Mouse (Mus musculus): Measurements from ENCODE around the gene Kif5a. TPM values are rescaled to one million over a fixed set of nuclear protein-coding genes. Genes with fewer than 3 reads are reported as not detected.

The Kif5a gene
- polyA plus RNA-seq, 1 experiment from 2014 or later, result 1.2 TPM

GRCm38 (mm10) chr10:127180695-127181047 lies 82.5 kb downstream of the Kif5a start:
- no peak overlapping the region for H3K9ac ChIP-seq (ENCODE audit: low read length)
- H3K4me1 ChIP-seq (replicated peaks; ENCODE audit: control insufficient read depth, insufficient read depth, low read length), result peaks cover 12% of the 10 kb centered on the region
- H3K4me2 ChIP-seq (ENCODE audit: low read depth, low read length), result no peak overlapping the region; the same call in 1 of the 2 replicates
- no peak for ATAC-seq (ENCODE audit: low read depth)
- H3K27ac ChIP-seq (ENCODE audit: low read length), result no peak overlapping the region
- H3K4me3 ChIP-seq (ENCODE audit: low read length), result no peak overlapping the region
- WGBS, result 32% methylated on average over 3 of the region's 3 CpGs
- H3K27me3 ChIP-seq (ENCODE audit: control insufficient read depth, insufficient read depth, low read depth, low read length), result peaks cover 56% of the 10 kb centered on the region
- no peaks in the 10 kb centered on the region for H3K36me3 ChIP-seq (ENCODE audit: control insufficient read depth, insufficient read depth, low read length)
- no peaks in the 10 kb centered on the region for H3K9me3 ChIP-seq (ENCODE audit: control insufficient read depth, low read length)

GRCm38 (mm10) chr10:127179871-127180694 lies 83.1 kb downstream of the Kif5a start, which contains the start of gene Slc26a10:
Gene Slc26a10, minus strand, starts transcription at chr10:127180645.
- Histone ChIP-seq H3K9me3 (ENCODE audit: control insufficient read depth, low read length) (no peaks in the 10 kb centered on the region), H3K4me1 (replicated peaks; ENCODE audit: control insufficient read depth, insufficient read depth, low read length) (peaks cover 12% of the 10 kb centered on the region), H3K27ac (ENCODE audit: low read length) (no peak within 1 kb of the TSS), H3K36me3 (ENCODE audit: control insufficient read depth, insufficient read depth, low read length) (no peaks in the 10 kb centered on the region), H3K4me3 (ENCODE audit: low read length) (peak within 1 kb of the TSS; percentile 24; the same call in 1 of the 2 replicates), H3K27me3 (ENCODE audit: control insufficient read depth, insufficient read depth, low read depth, low read length) (peaks cover 55% of the 10 kb centered on the region), H3K9ac (ENCODE audit: low read length) (peak within 1 kb of the TSS; percentile 26; the same call in 1 of the 2 replicates), H3K4me2 (ENCODE audit: low read depth, low read length) (peak within 1 kb of the TSS; percentile 42)
- 2% methylated on average over 34 of the region's 34 CpGs for WGBS
- ATAC-seq (ENCODE audit: low read depth), result peak; percentile 27; the same call in 1 of the 2 replicates

GRCm38 (mm10) chr10:127178286-127179027 lies 84.7 kb downstream of the Kif5a start:
- no peak for ATAC-seq (ENCODE audit: low read depth)
- WGBS, result 7% methylated on average over 41 of the region's 41 CpGs
- Histone ChIP-seq H3K9ac (ENCODE audit: low read length) (no peak overlapping the region; the same call in 1 of the 2 replicates), H3K27ac (ENCODE audit: low read length) (no peak overlapping the region), H3K4me1 (replicated peaks; ENCODE audit: control insufficient read depth, insufficient read depth, low read length) (peaks cover 12% of the 10 kb centered on the region), H3K36me3 (ENCODE audit: control insufficient read depth, insufficient read depth, low read length) (no peaks in the 10 kb centered on the region), H3K27me3 (ENCODE audit: control insufficient read depth, insufficient read depth, low read depth, low read length) (peaks cover 53% of the 10 kb centered on the region), H3K4me3 (ENCODE audit: low read length) (peak overlapping the region; percentile 41), H3K9me3 (ENCODE audit: control insufficient read depth, low read length) (no peaks in the 10 kb centered on the region), H3K4me2 (ENCODE audit: low read depth, low read length) (peak overlapping the region; percentile 60)

GRCm38 (mm10) chr10:127177719-127178118 lies 85.4 kb downstream of the Kif5a start:
- Histone ChIP-seq H3K9ac (ENCODE audit: low read length) (no peak overlapping the region; the same call in 1 of the 2 replicates), H3K4me1 (replicated peaks; ENCODE audit: control insufficient read depth, insufficient read depth, low read length) (peaks cover 12% of the 10 kb centered on the region), H3K27ac (ENCODE audit: low read length) (no peak overlapping the region), H3K4me2 (ENCODE audit: low read depth, low read length) (peak overlapping the region; percentile 60), H3K36me3 (ENCODE audit: control insufficient read depth, insufficient read depth, low read length) (no peaks in the 10 kb centered on the region), H3K27me3 (ENCODE audit: control insufficient read depth, insufficient read depth, low read depth, low read length) (peaks cover 53% of the 10 kb centered on the region), H3K9me3 (ENCODE audit: control insufficient read depth, low read length) (no peaks in the 10 kb centered on the region), H3K4me3 (ENCODE audit: low read length) (peak overlapping the region; percentile 41)
- ATAC-seq (ENCODE audit: low read depth), result peak; percentile 57
- 3% methylated on average over 23 of the region's 23 CpGs for WGBS

GRCm38 (mm10) chr10:127177235-127177634 lies 85.9 kb downstream of the Kif5a start:
- no peak overlapping the region for H3K9ac ChIP-seq (ENCODE audit: low read length)
- H3K4me2 ChIP-seq (ENCODE audit: low read depth, low read length), result no peak overlapping the region
- H3K36me3 ChIP-seq (ENCODE audit: control insufficient read depth, insufficient read depth, low read length), result no peaks in the 10 kb centered on the region
- H3K4me3 ChIP-seq (ENCODE audit: low read length), result no peak overlapping the region; the same call in 1 of the 2 replicates
- H3K27me3 ChIP-seq (ENCODE audit: control insufficient read depth, insufficient read depth, low read depth, low read length), result peaks cover 53% of the 10 kb centered on the region
- no peak for ATAC-seq (ENCODE audit: low read depth)
- WGBS, result 15% methylated on average over 9 of the region's 9 CpGs
- H3K27ac ChIP-seq (ENCODE audit: low read length), result no peak overlapping the region
- H3K9me3 ChIP-seq (ENCODE audit: control insufficient read depth, low read length), result no peaks in the 10 kb centered on the region
- peaks cover 12% of the 10 kb centered on the region for H3K4me1 ChIP-seq (replicated peaks; ENCODE audit: control insufficient read depth, insufficient read depth, low read length)

- H3K27me3 ChIP-seq (ENCODE audit: control insufficient read depth, insufficient read depth, low read depth, low read length), result peaks cover 55% of the 10 kb centered on the region
- no peak overlapping the region for H3K4me2 ChIP-seq (ENCODE audit: low read depth, low read length)
- ATAC-seq (ENCODE audit: low read depth), result no peak
- H3K9ac ChIP-seq (ENCODE audit: low read length), result no peak overlapping the region
- 8% methylated on average over 7 of the region's 7 CpGs for whole genome bisulfite sequencing
- H3K4me1 ChIP-seq (replicated peaks; ENCODE audit: control insufficient read depth, insufficient read depth, low read length), result peaks cover 12% of the 10 kb centered on the region
- H3K4me3 ChIP-seq (ENCODE audit: low read length), result no peak overlapping the region
- no peaks in the 10 kb centered on the region for H3K9me3 ChIP-seq (ENCODE audit: control insufficient read depth, low read length)
- H3K36me3 ChIP-seq (ENCODE audit: control insufficient read depth, insufficient read depth, low read length), result no peaks in the 10 kb centered on the region
- H3K27ac ChIP-seq (ENCODE audit: low read length), result no peak overlapping the region
These were observed 86.4 kb downstream of the Kif5a start for GRCm38 (mm10) chr10:127176756-127177155.

- no peak for ATAC-seq (ENCODE audit: low read depth)
- Histone ChIP-seq H3K4me1 (replicated peaks; ENCODE audit: control insufficient read depth, insufficient read depth, low read length) (peaks cover 12% of the 10 kb centered on the region), H3K9me3 (ENCODE audit: control insufficient read depth, low read length) (no peaks in the 10 kb centered on the region), H3K4me2 (ENCODE audit: low read depth, low read length) (no peak overlapping the region), H3K27me3 (ENCODE audit: control insufficient read depth, insufficient read depth, low read depth, low read length) (peaks cover 55% of the 10 kb centered on the region), H3K4me3 (ENCODE audit: low read length) (no peak overlapping the region), H3K9ac (ENCODE audit: low read length) (no peak overlapping the region), H3K36me3 (ENCODE audit: control insufficient read depth, insufficient read depth, low read length) (no peaks in the 10 kb centered on the region), H3K27ac (ENCODE audit: low read length) (no peak overlapping the region)
- 32% methylated on average over 3 of the region's 3 CpGs for WGBS
These were observed 86.9 kb downstream of the Kif5a start for GRCm38 (mm10) chr10:127176228-127176627.
